Mouse (Mus musculus): ENCODE data around the gene Armt1. TPM values are rescaled to one million over a fixed set of nuclear protein-coding genes. Genes with fewer than 3 reads are reported as not detected.

Gene Armt1
- 12.0 and 12.2 TPM in 2 replicates for polyA plus RNA-seq (2014; fragmentation: Nextera tagmentation; extraction: Ambion mirVana)

GRCm38 (mm10) chr10:4432123-4432931 lies at the start of gene Armt1, which contains the start of gene Rmnd1:
Gene Armt1 (plus strand): TSS chr10:4432467.
Gene Rmnd1 (minus strand): TSS chr10:4432388.
- Histone ChIP-seq H3K36me3 (replicated peaks; ENCODE audit: control insufficient read depth, insufficient read depth) (peaks cover 16% of the 10 kb centered on the region), H3K4me3 (replicated peaks; ENCODE audit: low read length) (peak within 1 kb of the TSS; percentile 75), H3K4me2 (replicated peaks) (peak within 1 kb of the TSS; percentile 89), H3K9me3 (ENCODE audit: control insufficient read depth, low read length) (no peaks in the 10 kb centered on the region), H3K27ac (peak within 1 kb of the TSS; percentile 78), H3K27me3 (ENCODE audit: control insufficient read depth, insufficient read depth, low read length) (no peaks in the 10 kb centered on the region), H3K9ac (peak within 1 kb of the TSS; percentile 83), H3K4me1 (replicated peaks; ENCODE audit: control insufficient read depth, insufficient read depth, low read length) (peaks cover 7% of the 10 kb centered on the region)
- peak; percentile 94 for DNase-seq (ENCODE audit: low spot score)
- under 1% methylated on average over 69 of the region's 75 CpGs for WGBS
- peak; percentile 95 for ATAC-seq (ENCODE audit: low FRiP score)

DNA sequence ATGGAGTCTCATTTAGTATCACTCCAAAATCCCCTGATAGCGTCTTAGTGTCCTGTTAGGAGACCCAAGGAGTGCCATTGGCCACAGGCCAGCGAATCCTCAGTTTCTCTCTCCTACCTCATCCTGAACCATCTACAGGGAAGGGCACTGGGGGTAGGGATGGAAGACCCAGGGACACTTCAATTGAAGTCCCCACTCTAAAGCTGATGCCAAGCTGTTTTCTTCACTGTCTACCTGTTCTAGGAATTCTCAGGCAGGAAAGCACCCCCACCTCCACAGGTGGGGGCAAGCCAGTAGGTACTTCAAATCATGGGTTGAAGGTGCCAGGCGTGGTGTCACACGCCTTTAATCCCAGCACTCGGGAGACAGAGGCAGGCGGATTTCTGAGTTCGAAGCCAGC lies 48.0 kb upstream of the Armt1 start:
- no peak for ATAC-seq (ENCODE audit: low FRiP score)
- H3K4me1 ChIP-seq (replicated peaks; ENCODE audit: control insufficient read depth, insufficient read depth, low read length): peaks cover 6% of the 10 kb centered on the region
- no peak overlapping the region for H3K4me2 ChIP-seq (replicated peaks)
- H3K36me3 ChIP-seq (replicated peaks; ENCODE audit: control insufficient read depth, insufficient read depth): no peaks in the 10 kb centered on the region
- H3K4me3 ChIP-seq (replicated peaks; ENCODE audit: low read length): no peak overlapping the region
- no peak overlapping the region for H3K27ac ChIP-seq
- DNase-seq (ENCODE audit: low spot score): no peak
- H3K9me3 ChIP-seq (ENCODE audit: control insufficient read depth, low read length): no peaks in the 10 kb centered on the region
- no peaks in the 10 kb centered on the region for H3K27me3 ChIP-seq (ENCODE audit: control insufficient read depth, insufficient read depth, low read length)
- WGBS: 96% methylated on average over 7 of the region's 7 CpGs
- H3K9ac ChIP-seq: no peak overlapping the region

GRCm38 (mm10) chr10:4386609-4387591 lies 45.4 kb upstream of the Armt1 start:
- DNase-seq (ENCODE audit: low spot score): peak; percentile 96
- ATAC-seq (ENCODE audit: low FRiP score): peak; percentile 93
- H3K4me1 ChIP-seq (replicated peaks; ENCODE audit: control insufficient read depth, insufficient read depth, low read length): peaks cover 33% of the 10 kb centered on the region
- H3K36me3 ChIP-seq (replicated peaks; ENCODE audit: control insufficient read depth, insufficient read depth): no peaks in the 10 kb centered on the region
- peak overlapping the region; percentile 100 for H3K27ac ChIP-seq
- no peaks in the 10 kb centered on the region for H3K27me3 ChIP-seq (ENCODE audit: control insufficient read depth, insufficient read depth, low read length)
- peak overlapping the region; percentile 71 for H3K4me2 ChIP-seq (replicated peaks)
- H3K4me3 ChIP-seq (replicated peaks; ENCODE audit: low read length): peak overlapping the region; percentile 82
- no peaks in the 10 kb centered on the region for H3K9me3 ChIP-seq (ENCODE audit: control insufficient read depth, low read length)
- peak overlapping the region; percentile 98 for H3K9ac ChIP-seq
- under 1% methylated on average over 44 of the region's 133 CpGs for WGBS

- under 1% methylated on average over 52 of the region's 87 CpGs for WGBS
- Histone ChIP-seq H3K4me2 (replicated peaks) (peak within 1 kb of the TSS; percentile 71), H3K9ac (peak within 1 kb of the TSS; percentile 98), H3K4me1 (replicated peaks; ENCODE audit: control insufficient read depth, insufficient read depth, low read length) (peaks cover 36% of the 10 kb centered on the region), H3K27me3 (ENCODE audit: control insufficient read depth, insufficient read depth, low read length) (no peaks in the 10 kb centered on the region), H3K4me3 (replicated peaks; ENCODE audit: low read length) (peak within 1 kb of the TSS; percentile 82), H3K9me3 (ENCODE audit: control insufficient read depth, low read length) (no peaks in the 10 kb centered on the region), H3K27ac (peak within 1 kb of the TSS; percentile 100), H3K36me3 (replicated peaks; ENCODE audit: control insufficient read depth, insufficient read depth) (no peaks in the 10 kb centered on the region)
- peak; percentile 49 for DNase-seq (ENCODE audit: low spot score)
- peak; percentile 5; the same call in 1 of the 2 replicates for ATAC-seq (ENCODE audit: low FRiP score)
These were observed 44.4 kb upstream of the Armt1 start, which contains the start of gene Zbtb2 for GRCm38 (mm10) chr10:4387701-4388383. Gene Zbtb2 (minus strand): TSS chr10:4388108.

DNA sequence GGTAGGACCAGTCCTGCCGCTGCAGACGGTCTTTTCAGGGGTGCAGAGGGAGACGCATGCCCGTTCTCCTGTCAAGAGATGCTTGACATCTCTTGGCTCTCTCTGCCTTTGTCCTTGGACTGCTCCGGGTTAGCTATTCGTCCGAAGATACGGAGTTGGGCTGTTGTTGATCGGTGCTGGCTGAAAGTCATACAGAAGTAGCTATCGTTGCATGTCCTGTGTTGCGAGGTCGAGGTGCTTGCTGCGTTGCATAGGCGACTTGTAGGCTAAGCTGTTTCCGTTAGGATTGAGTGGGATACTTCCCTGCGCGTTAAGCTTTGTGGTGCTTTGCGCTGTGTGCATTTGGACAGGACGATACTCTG lies 43.9 kb upstream of the Armt1 start:
- H3K27ac ChIP-seq: peak overlapping the region; percentile 100
- ATAC-seq (ENCODE audit: low FRiP score) (no peak), DNase-seq (ENCODE audit: low spot score) (no peak)
- H3K9ac ChIP-seq: peak overlapping the region; percentile 98
- H3K4me3 ChIP-seq (replicated peaks; ENCODE audit: low read length): peak overlapping the region; percentile 82
- peak overlapping the region; percentile 71 for H3K4me2 ChIP-seq (replicated peaks)
- no peaks in the 10 kb centered on the region for H3K36me3 ChIP-seq (replicated peaks; ENCODE audit: control insufficient read depth, insufficient read depth)
- no peaks in the 10 kb centered on the region for H3K9me3 ChIP-seq (ENCODE audit: control insufficient read depth, low read length)
- peaks cover 36% of the 10 kb centered on the region for H3K4me1 ChIP-seq (replicated peaks; ENCODE audit: control insufficient read depth, insufficient read depth, low read length)
- no peaks in the 10 kb centered on the region for H3K27me3 ChIP-seq (ENCODE audit: control insufficient read depth, insufficient read depth, low read length)
- WGBS: under 1% methylated on average over 19 of the region's 19 CpGs

GRCm38 (mm10) chr10:4389036-4389435 lies 43.2 kb upstream of the Armt1 start:
- 29% methylated on average over 10 of the region's 10 CpGs for WGBS
- H3K9me3 ChIP-seq (ENCODE audit: control insufficient read depth, low read length): no peaks in the 10 kb centered on the region
- peak overlapping the region; percentile 71 for H3K4me2 ChIP-seq (replicated peaks)
- peaks cover 36% of the 10 kb centered on the region for H3K4me1 ChIP-seq (replicated peaks; ENCODE audit: control insufficient read depth, insufficient read depth, low read length)
- no peak overlapping the region for H3K27ac ChIP-seq
- H3K9ac ChIP-seq: peak overlapping the region; percentile 98
- H3K36me3 ChIP-seq (replicated peaks; ENCODE audit: control insufficient read depth, insufficient read depth): peaks cover 4% of the 10 kb centered on the region; the same call in 1 of the 2 replicates
- DNase-seq (ENCODE audit: low spot score) (no peak), ATAC-seq (ENCODE audit: low FRiP score) (no peak)
- no peaks in the 10 kb centered on the region for H3K27me3 ChIP-seq (ENCODE audit: control insufficient read depth, insufficient read depth, low read length)
- peak overlapping the region; percentile 82 for H3K4me3 ChIP-seq (replicated peaks; ENCODE audit: low read length)

GRCm38 (mm10) chr10:4389461-4390112 lies 42.7 kb upstream of the Armt1 start:
- Histone ChIP-seq H3K4me1 (replicated peaks; ENCODE audit: control insufficient read depth, insufficient read depth, low read length) (peaks cover 36% of the 10 kb centered on the region), H3K36me3 (replicated peaks; ENCODE audit: control insufficient read depth, insufficient read depth) (peaks cover 4% of the 10 kb centered on the region; the same call in 1 of the 2 replicates), H3K9me3 (ENCODE audit: control insufficient read depth, low read length) (no peaks in the 10 kb centered on the region), H3K4me3 (replicated peaks; ENCODE audit: low read length) (peak overlapping the region; percentile 82), H3K27me3 (ENCODE audit: control insufficient read depth, insufficient read depth, low read length) (no peaks in the 10 kb centered on the region), H3K4me2 (replicated peaks) (peak overlapping the region; percentile 71), H3K27ac (no peak overlapping the region), H3K9ac (peak overlapping the region; percentile 98)
- 48% methylated on average over 5 of the region's 5 CpGs for WGBS
- no peak for ATAC-seq (ENCODE audit: low FRiP score)
- no peak for DNase-seq (ENCODE audit: low spot score)

DNA sequence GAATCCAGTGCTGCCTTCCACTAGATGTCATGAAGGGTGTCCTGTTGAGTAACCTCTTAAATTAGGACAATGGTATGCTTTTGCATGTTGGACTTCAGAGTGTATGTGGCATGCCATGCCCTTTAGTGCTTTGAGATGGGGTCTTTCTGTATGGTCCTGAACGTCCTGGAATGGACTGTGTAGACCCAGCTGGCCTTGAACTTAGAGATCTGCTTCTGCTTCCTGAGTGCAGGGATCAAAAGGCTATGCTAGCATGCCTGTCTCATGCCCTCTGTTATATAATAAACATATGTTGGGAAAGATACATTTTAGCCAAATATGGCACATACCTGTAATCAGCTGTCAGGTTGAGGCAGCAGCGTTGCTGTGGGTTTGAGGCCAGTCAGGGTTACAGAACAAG lies 41.7 kb upstream of the Armt1 start:
- DNase-seq (ENCODE audit: low spot score) (no peak), ATAC-seq (ENCODE audit: low FRiP score) (no peak)
- Histone ChIP-seq H3K9ac (no peak overlapping the region), H3K27ac (no peak overlapping the region), H3K36me3 (replicated peaks; ENCODE audit: control insufficient read depth, insufficient read depth) (peaks cover 4% of the 10 kb centered on the region; the same call in 1 of the 2 replicates), H3K4me2 (replicated peaks) (peak overlapping the region; percentile 18; the same call in 1 of the 2 replicates), H3K27me3 (ENCODE audit: control insufficient read depth, insufficient read depth, low read length) (no peaks in the 10 kb centered on the region), H3K4me3 (replicated peaks; ENCODE audit: low read length) (no peak overlapping the region), H3K9me3 (ENCODE audit: control insufficient read depth, low read length) (no peaks in the 10 kb centered on the region), H3K4me1 (replicated peaks; ENCODE audit: control insufficient read depth, insufficient read depth, low read length) (peaks cover 36% of the 10 kb centered on the region)
- 73% methylated on average over 2 of the region's 2 CpGs for WGBS
